Mouse (Mus musculus): ENCODE measurements around the gene Erc2. TPM values are rescaled to one million over a fixed set of nuclear protein-coding genes. Genes with fewer than 3 reads are reported as not detected.

Erc2 gene
- polyA plus RNA-seq, 1 experiment = 0.90 TPM

DNA sequence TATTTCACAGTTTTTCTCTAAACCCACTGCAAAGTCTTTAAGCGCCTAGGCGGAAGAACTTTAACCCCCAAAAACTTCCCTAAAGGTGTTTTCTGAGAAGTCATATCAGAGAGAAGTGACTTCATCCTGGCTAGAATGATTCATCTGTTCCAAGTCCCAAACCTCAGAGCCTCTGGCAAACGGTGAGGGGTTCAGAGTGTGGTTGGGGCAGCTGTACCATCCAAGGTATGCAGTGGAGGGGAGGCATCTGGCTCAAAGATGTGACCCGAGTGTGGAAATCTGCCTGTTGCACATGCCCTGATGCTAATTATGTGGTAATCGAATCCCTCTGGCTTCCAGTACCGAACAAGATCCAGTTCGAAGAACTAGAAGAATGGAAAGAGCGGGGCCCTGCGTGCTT, 137.8 kb downstream of the Erc2 start:
- TF ChIP-seq CEBPB (IDR thresholded peaks at IDR 0.05; ENCODE audit: low read depth) = no peak
- no peak for TF ChIP-seq MYOD1 (IDR thresholded peaks at IDR 0.05; ENCODE audit: control insufficient read depth, insufficient read length, low read depth)
- TF ChIP-seq MAX (IDR thresholded peaks at IDR 0.05) = no peak
- TF ChIP-seq USF1 (IDR thresholded peaks at IDR 0.05; ENCODE audit: low read depth) = no peak
- no peak for TF ChIP-seq MYOG (IDR thresholded peaks at IDR 0.05; ENCODE audit: control insufficient read depth, extremely low read depth, insufficient read length)
- TF ChIP-seq CTCF (IDR thresholded peaks at IDR 0.05; ENCODE audit: control insufficient read depth, insufficient read depth, insufficient read length) = no peak
- no peak for TF ChIP-seq FOSL1 (IDR thresholded peaks at IDR 0.05; ENCODE audit: insufficient read depth, low read length, poor library complexity, severe bottlenecking)
- no peak overlapping the region for H3ac ChIP-seq (ENCODE audit: control insufficient read depth, insufficient read length, low read depth)

GRCm38 (mm10) chr14:27775367-27775766, 153.1 kb downstream of the Erc2 start:
- no peaks in the 10 kb centered on the region for H3K27me3 ChIP-seq (ENCODE audit: control insufficient read depth, insufficient read depth, insufficient read length)
- no peak for TF ChIP-seq USF1 (IDR thresholded peaks at IDR 0.05; ENCODE audit: low read depth)
- TF ChIP-seq MAX (IDR thresholded peaks at IDR 0.05) = no peak
- no peak for TF ChIP-seq MYOD1 (IDR thresholded peaks at IDR 0.05; ENCODE audit: control insufficient read depth, insufficient read length, low read depth)
- no peak for TF ChIP-seq CEBPB (IDR thresholded peaks at IDR 0.05; ENCODE audit: low read depth)
- TF ChIP-seq MYOG (IDR thresholded peaks at IDR 0.05; ENCODE audit: control insufficient read depth, extremely low read depth, insufficient read length) = no peak
- no peak for TF ChIP-seq CTCF (IDR thresholded peaks at IDR 0.05; ENCODE audit: control insufficient read depth, insufficient read depth, insufficient read length)
- no peak for TF ChIP-seq FOSL1 (IDR thresholded peaks at IDR 0.05; ENCODE audit: insufficient read depth, low read length, poor library complexity, severe bottlenecking)
- H3K36me3 ChIP-seq (ENCODE audit: control insufficient read depth, insufficient read depth) = no peaks in the 10 kb centered on the region
- no peaks in the 10 kb centered on the region for H3K79me2 ChIP-seq (ENCODE audit: control insufficient read depth, insufficient read depth)
- no peaks in the 10 kb centered on the region for H3K79me3 ChIP-seq (ENCODE audit: low read depth)
- no peak overlapping the region for H3ac ChIP-seq (ENCODE audit: control insufficient read depth, insufficient read length, low read depth)
- no peak overlapping the region for H3K4me3 ChIP-seq (ENCODE audit: insufficient read depth, poor library complexity, severe bottlenecking)

More for the DNA sequence above, 137.8 kb downstream of the Erc2 start:
- Histone ChIP-seq H3K79me2 (ENCODE audit: control insufficient read depth, insufficient read depth) (no peaks in the 10 kb centered on the region), H3K36me3 (ENCODE audit: control insufficient read depth, insufficient read depth) (no peaks in the 10 kb centered on the region), H3K4me3 (ENCODE audit: insufficient read depth, poor library complexity, severe bottlenecking) (no peak overlapping the region), H3K79me3 (ENCODE audit: low read depth) (no peaks in the 10 kb centered on the region), H3K27me3 (ENCODE audit: control insufficient read depth, insufficient read depth, insufficient read length) (no peaks in the 10 kb centered on the region)

- H3K4me3 ChIP-seq (ENCODE audit: insufficient read depth, poor library complexity, severe bottlenecking) = no peak overlapping the region
- H3K27me3 ChIP-seq (ENCODE audit: control insufficient read depth, insufficient read depth, insufficient read length) = no peaks in the 10 kb centered on the region
- no peak overlapping the region for H3ac ChIP-seq (ENCODE audit: control insufficient read depth, insufficient read length, low read depth)
- no peaks in the 10 kb centered on the region for H3K36me3 ChIP-seq (ENCODE audit: control insufficient read depth, insufficient read depth)
- TF ChIP-seq MYOD1 (IDR thresholded peaks at IDR 0.05; ENCODE audit: control insufficient read depth, insufficient read length, low read depth) (no peak), MYOG (IDR thresholded peaks at IDR 0.05; ENCODE audit: control insufficient read depth, extremely low read depth, insufficient read length) (no peak), FOSL1 (IDR thresholded peaks at IDR 0.05; ENCODE audit: insufficient read depth, low read length, poor library complexity, severe bottlenecking) (no peak), MAX (IDR thresholded peaks at IDR 0.05) (no peak), CEBPB (IDR thresholded peaks at IDR 0.05; ENCODE audit: low read depth) (no peak), CTCF (IDR thresholded peaks at IDR 0.05; ENCODE audit: control insufficient read depth, insufficient read depth, insufficient read length) (no peak), USF1 (IDR thresholded peaks at IDR 0.05; ENCODE audit: low read depth) (no peak)
- no peaks in the 10 kb centered on the region for H3K79me3 ChIP-seq (ENCODE audit: low read depth)
- no peaks in the 10 kb centered on the region for H3K79me2 ChIP-seq (ENCODE audit: control insufficient read depth, insufficient read depth)
These were observed 156.3 kb downstream of the Erc2 start for GRCm38 (mm10) chr14:27778503-27778902.

DNA sequence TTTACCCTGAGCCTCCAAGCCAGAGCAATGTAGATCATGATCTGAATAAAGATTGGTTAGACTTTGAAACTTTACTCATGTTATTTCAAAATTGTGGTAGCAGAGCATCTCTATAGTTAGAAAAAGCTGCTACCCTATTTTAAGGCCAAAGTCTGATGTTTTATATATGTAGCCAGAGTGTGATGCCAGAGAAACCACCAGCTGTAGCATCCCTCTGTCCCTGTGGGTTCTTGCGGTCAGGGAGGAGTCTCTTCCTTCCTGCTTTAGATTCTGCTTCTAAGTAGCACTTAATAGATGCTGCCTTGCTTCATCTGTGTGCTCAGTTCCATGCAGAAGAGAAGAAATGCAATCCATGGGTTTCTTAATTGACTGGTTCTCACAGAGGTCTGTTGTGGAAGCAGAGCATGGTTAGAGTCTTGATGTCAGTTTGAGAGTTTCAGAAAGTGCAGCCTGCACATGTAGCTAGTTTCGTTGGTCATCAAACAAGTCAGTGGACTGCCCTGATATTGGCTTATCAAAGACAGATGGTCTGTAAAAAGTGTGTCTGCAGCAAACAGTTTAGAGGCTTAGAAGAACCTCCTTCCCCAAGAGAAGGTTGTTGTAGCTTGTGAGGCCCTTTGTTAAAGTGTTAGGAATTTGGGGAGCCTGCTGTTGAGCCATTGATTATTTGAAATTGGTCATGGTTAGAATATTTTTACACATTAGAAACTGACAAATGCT, 156.9 kb downstream of the Erc2 start:
- no peaks in the 10 kb centered on the region for H3K79me2 ChIP-seq (ENCODE audit: control insufficient read depth, insufficient read depth)
- no peaks in the 10 kb centered on the region for H3K79me3 ChIP-seq (ENCODE audit: low read depth)
- H3K27me3 ChIP-seq (ENCODE audit: control insufficient read depth, insufficient read depth, insufficient read length) = no peaks in the 10 kb centered on the region
- no peak overlapping the region for H3K4me3 ChIP-seq (ENCODE audit: insufficient read depth, poor library complexity, severe bottlenecking)
- no peak overlapping the region for H3ac ChIP-seq (ENCODE audit: control insufficient read depth, insufficient read length, low read depth)
- TF ChIP-seq USF1 (IDR thresholded peaks at IDR 0.05; ENCODE audit: low read depth) (no peak), MYOG (IDR thresholded peaks at IDR 0.05; ENCODE audit: control insufficient read depth, extremely low read depth, insufficient read length) (no peak), MYOD1 (IDR thresholded peaks at IDR 0.05; ENCODE audit: control insufficient read depth, insufficient read length, low read depth) (no peak), CEBPB (IDR thresholded peaks at IDR 0.05; ENCODE audit: low read depth) (no peak), FOSL1 (IDR thresholded peaks at IDR 0.05; ENCODE audit: insufficient read depth, low read length, poor library complexity, severe bottlenecking) (no peak), MAX (IDR thresholded peaks at IDR 0.05) (no peak), CTCF (IDR thresholded peaks at IDR 0.05; ENCODE audit: control insufficient read depth, insufficient read depth, insufficient read length) (no peak)
- H3K36me3 ChIP-seq (ENCODE audit: control insufficient read depth, insufficient read depth) = no peaks in the 10 kb centered on the region

GRCm38 (mm10) chr14:27781221-27781620, 159.0 kb downstream of the Erc2 start:
- Histone ChIP-seq H3K4me3 (ENCODE audit: insufficient read depth, poor library complexity, severe bottlenecking) (no peak overlapping the region), H3K79me3 (ENCODE audit: low read depth) (no peaks in the 10 kb centered on the region), H3K36me3 (ENCODE audit: control insufficient read depth, insufficient read depth) (no peaks in the 10 kb centered on the region), H3K27me3 (ENCODE audit: control insufficient read depth, insufficient read depth, insufficient read length) (no peaks in the 10 kb centered on the region), H3ac (ENCODE audit: control insufficient read depth, insufficient read length, low read depth) (no peak overlapping the region), H3K79me2 (ENCODE audit: control insufficient read depth, insufficient read depth) (no peaks in the 10 kb centered on the region)
- TF ChIP-seq MYOG (IDR thresholded peaks at IDR 0.05; ENCODE audit: control insufficient read depth, extremely low read depth, insufficient read length) = no peak
- TF ChIP-seq USF1 (IDR thresholded peaks at IDR 0.05; ENCODE audit: low read depth) = no peak
- no peak for TF ChIP-seq CEBPB (IDR thresholded peaks at IDR 0.05; ENCODE audit: low read depth)
- TF ChIP-seq MAX (IDR thresholded peaks at IDR 0.05) = no peak
- TF ChIP-seq CTCF (IDR thresholded peaks at IDR 0.05; ENCODE audit: control insufficient read depth, insufficient read depth, insufficient read length) = no peak
- no peak for TF ChIP-seq MYOD1 (IDR thresholded peaks at IDR 0.05; ENCODE audit: control insufficient read depth, insufficient read length, low read depth)
- TF ChIP-seq FOSL1 (IDR thresholded peaks at IDR 0.05; ENCODE audit: insufficient read depth, low read length, poor library complexity, severe bottlenecking) = no peak
